Mouse (Mus musculus) 416B (cell line): ENCODE results near the gene Ago1.

ENCODE experiments used
- DNase-seq: peaks from one replicate; pipeline ENCODE4 v3.0.0; 2011; ENCODE audit warnings: low read depth

Ago1 gene

GRCm38 (mm10) chr4:126412526-126412925, 55.9 kb downstream of the Ago1 start:
- DNase-seq: peak; percentile 52
